Mouse (Mus musculus): ENCODE measurements around the gene Usp35. TPM values are rescaled to one million over a fixed set of nuclear protein-coding genes. Genes with fewer than 3 reads are reported as not detected.

The Usp35 gene
- polyA plus RNA-seq, 1 experiment, result 14.6 TPM

DNA sequence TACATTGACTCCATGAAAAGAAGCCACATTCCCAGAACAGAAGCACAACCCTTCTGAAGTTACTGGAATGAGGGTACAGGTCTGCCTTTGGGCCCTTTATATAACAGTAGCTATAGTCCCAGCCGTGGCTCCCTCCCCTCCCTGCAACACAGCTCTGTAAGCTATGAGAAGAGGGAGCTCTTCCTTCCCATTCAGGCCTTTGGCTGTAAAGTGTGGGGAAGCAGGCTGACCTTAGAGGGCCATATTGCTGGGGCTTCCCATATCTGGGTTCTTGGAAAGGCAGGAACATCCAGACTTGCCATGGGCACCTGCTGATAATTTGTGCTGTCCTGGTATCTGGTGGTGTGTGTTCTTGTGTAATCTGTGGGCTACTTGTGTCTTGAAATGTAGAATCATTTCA, 24.3 kb downstream of the Usp35 start:
- Histone ChIP-seq H3K27me3 (ENCODE audit: control insufficient read depth, insufficient read depth, low read length) (no peaks in the 10 kb centered on the region), H3K36me3 (ENCODE audit: control insufficient read depth, insufficient read depth, low read length) (peaks cover 24% of the 10 kb centered on the region), H3K4me1 (ENCODE audit: control insufficient read depth, insufficient read depth, insufficient read length, low read length) (peaks cover 8% of the 10 kb centered on the region; the same call in 1 of the 2 replicates), H3K27ac (ENCODE audit: insufficient read depth, low read depth, low read length) (no peak overlapping the region), H3K4me3 (ENCODE audit: low read depth, low read length) (no peak overlapping the region)
- WGBS, result 82% methylated on average over 1 of the region's 1 CpGs
- no peak for TF ChIP-seq CTCF (IDR thresholded peaks at IDR 0.05; ENCODE audit: extremely low read depth, insufficient read length, insufficient replicate concordance, low read depth, low read length)
- TF ChIP-seq POLR2A (IDR thresholded peaks at IDR 0.05; ENCODE audit: low read depth, low read length), result no peak

DNA sequence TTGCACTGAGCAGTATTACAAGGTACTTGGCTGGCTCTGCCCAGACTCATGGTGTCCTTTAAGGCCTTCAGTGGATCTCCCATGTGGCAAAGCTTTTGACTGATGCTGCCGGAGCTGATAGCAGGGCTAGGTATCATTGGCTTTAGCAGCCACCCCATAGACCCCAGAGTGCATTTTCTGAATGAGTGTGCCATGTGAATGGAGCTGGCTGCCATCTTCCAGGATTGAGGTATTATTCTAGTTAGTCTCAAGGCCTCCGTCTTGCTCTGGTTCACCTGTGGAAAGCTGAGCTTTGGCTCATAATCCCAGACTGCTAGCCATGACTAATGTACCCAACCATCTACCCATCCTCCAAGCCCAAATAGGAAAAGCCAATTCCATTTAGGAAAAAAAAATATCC, 25.0 kb downstream of the Usp35 start:
- Histone ChIP-seq H3K36me3 (ENCODE audit: control insufficient read depth, insufficient read depth, low read length) (peaks cover 29% of the 10 kb centered on the region), H3K27ac (ENCODE audit: insufficient read depth, low read depth, low read length) (no peak overlapping the region), H3K4me1 (ENCODE audit: control insufficient read depth, insufficient read depth, insufficient read length, low read length) (peaks cover 8% of the 10 kb centered on the region; the same call in 1 of the 2 replicates), H3K4me3 (ENCODE audit: low read depth, low read length) (no peak overlapping the region), H3K27me3 (ENCODE audit: control insufficient read depth, insufficient read depth, low read length) (no peaks in the 10 kb centered on the region)
- no peak for TF ChIP-seq POLR2A (IDR thresholded peaks at IDR 0.05; ENCODE audit: low read depth, low read length)
- no peak for TF ChIP-seq CTCF (IDR thresholded peaks at IDR 0.05; ENCODE audit: extremely low read depth, insufficient read length, insufficient replicate concordance, low read depth, low read length)
- 97% methylated on average over 2 of the region's 2 CpGs for WGBS

DNA sequence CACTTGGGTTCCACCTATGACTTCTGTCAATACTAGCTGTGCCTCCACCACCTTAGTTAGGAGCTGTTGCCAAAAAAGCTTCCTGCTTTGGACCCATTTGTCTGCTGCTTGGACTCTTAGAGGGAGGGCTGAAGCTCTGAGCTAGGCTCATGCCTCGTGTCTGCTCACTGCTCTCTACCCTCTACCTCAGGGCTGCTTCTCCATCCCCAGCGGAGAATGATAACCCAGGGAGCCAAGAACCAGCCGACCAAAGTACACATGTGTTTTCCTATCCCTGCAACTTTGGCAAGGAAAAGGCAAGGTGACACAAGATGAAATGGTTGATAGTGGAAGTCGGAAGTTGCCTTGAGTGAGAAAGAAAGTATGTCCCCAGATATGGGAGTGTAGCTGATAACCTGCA, 26.6 kb downstream of the Usp35 start:
- Histone ChIP-seq H3K27ac (ENCODE audit: insufficient read depth, low read depth, low read length) (peak overlapping the region; percentile 52; the same call in 1 of the 2 replicates), H3K4me3 (ENCODE audit: low read depth, low read length) (no peak overlapping the region), H3K27me3 (ENCODE audit: control insufficient read depth, insufficient read depth, low read length) (no peaks in the 10 kb centered on the region), H3K4me1 (ENCODE audit: control insufficient read depth, insufficient read depth, insufficient read length, low read length) (peaks cover 8% of the 10 kb centered on the region; the same call in 1 of the 2 replicates), H3K36me3 (ENCODE audit: control insufficient read depth, insufficient read depth, low read length) (peaks cover 33% of the 10 kb centered on the region)
- no peak for TF ChIP-seq POLR2A (IDR thresholded peaks at IDR 0.05; ENCODE audit: low read depth, low read length)
- TF ChIP-seq CTCF (IDR thresholded peaks at IDR 0.05; ENCODE audit: extremely low read depth, insufficient read length, insufficient replicate concordance, low read depth, low read length), result no peak
- WGBS, result 50% methylated on average over 4 of the region's 4 CpGs

DNA sequence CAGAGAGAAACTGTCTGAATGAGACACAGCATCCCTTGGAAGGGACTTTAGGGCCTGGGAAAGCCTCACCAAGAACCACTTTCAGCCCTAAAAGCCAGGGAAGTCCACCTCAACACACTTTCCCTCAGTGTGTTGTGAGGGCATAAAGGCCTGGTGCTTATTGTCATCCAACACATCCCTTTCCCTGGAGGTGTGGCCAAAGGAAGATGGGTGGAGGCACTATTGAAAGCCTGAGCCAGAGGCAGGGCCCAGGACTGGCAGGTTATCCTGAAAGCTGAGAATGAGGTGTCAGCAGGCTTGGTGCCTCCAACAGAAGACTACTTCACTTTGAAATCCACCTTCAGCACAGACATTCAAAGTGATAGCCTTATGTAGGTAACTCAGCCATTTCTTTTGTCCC, 27.3 kb downstream of the Usp35 start:
- Histone ChIP-seq H3K36me3 (ENCODE audit: control insufficient read depth, insufficient read depth, low read length) (peaks cover 33% of the 10 kb centered on the region), H3K27me3 (ENCODE audit: control insufficient read depth, insufficient read depth, low read length) (no peaks in the 10 kb centered on the region), H3K4me3 (ENCODE audit: low read depth, low read length) (no peak overlapping the region), H3K4me1 (ENCODE audit: control insufficient read depth, insufficient read depth, insufficient read length, low read length) (peaks cover 10% of the 10 kb centered on the region; the same call in 1 of the 2 replicates), H3K27ac (ENCODE audit: insufficient read depth, low read depth, low read length) (no peak overlapping the region)
- TF ChIP-seq CTCF (IDR thresholded peaks at IDR 0.05; ENCODE audit: extremely low read depth, insufficient read length, insufficient replicate concordance, low read depth, low read length) (no peak), POLR2A (IDR thresholded peaks at IDR 0.05; ENCODE audit: low read depth, low read length) (no peak)

DNA sequence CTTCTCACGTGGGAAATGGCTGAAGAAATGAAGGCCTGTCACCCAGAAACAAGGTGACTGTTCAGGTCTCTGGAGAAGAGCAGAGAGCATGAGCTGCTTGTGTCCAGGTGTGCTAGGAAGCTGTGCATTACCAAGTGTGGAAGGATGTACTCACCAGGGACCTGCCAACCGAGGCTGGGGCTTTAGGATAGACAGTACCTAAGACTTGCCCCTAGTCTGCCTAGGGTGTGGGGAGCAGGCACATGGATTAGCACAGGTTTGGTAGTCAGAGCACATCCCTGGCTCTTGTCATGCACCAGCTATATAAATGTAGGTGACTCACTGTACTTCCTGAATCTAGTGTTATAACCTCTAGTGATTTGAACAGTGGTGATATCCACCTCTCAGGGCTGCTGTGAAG, 28.2 kb downstream of the Usp35 start:
- H3K4me3 ChIP-seq (ENCODE audit: low read depth, low read length), result no peak overlapping the region
- WGBS, result 89% methylated on average over 2 of the region's 2 CpGs
- H3K27ac ChIP-seq (ENCODE audit: insufficient read depth, low read depth, low read length), result no peak overlapping the region
- TF ChIP-seq POLR2A (IDR thresholded peaks at IDR 0.05; ENCODE audit: low read depth, low read length) (no peak), CTCF (IDR thresholded peaks at IDR 0.05; ENCODE audit: extremely low read depth, insufficient read length, insufficient replicate concordance, low read depth, low read length) (no peak)
- peaks cover 10% of the 10 kb centered on the region; the same call in 1 of the 2 replicates for H3K4me1 ChIP-seq (ENCODE audit: control insufficient read depth, insufficient read depth, insufficient read length, low read length)
- no peaks in the 10 kb centered on the region for H3K27me3 ChIP-seq (ENCODE audit: control insufficient read depth, insufficient read depth, low read length)
- H3K36me3 ChIP-seq (ENCODE audit: control insufficient read depth, insufficient read depth, low read length), result peaks cover 38% of the 10 kb centered on the region

DNA sequence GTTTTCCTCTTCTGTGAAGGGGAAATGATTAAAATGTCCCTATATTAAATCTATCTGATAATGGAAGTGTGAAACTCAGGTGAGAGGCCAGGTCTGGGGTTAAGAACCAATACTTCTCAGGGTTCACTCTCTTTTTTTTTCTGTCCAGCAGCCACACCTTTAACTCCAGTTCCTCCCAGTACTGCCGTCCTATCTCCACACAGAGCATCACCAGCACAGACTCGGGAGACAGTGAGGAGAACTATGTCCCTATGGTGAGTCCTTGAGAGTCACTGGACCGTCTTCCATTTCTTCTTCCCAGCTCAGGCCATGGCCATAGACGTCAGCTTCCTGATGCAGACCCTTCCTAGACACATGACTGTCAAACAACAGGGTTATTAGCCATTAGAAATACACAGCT, 28.9 kb downstream of the Usp35 start:
- TF ChIP-seq CTCF (IDR thresholded peaks at IDR 0.05; ENCODE audit: extremely low read depth, insufficient read length, insufficient replicate concordance, low read depth, low read length) (no peak), POLR2A (IDR thresholded peaks at IDR 0.05; ENCODE audit: low read depth, low read length) (no peak)
- H3K36me3 ChIP-seq (ENCODE audit: control insufficient read depth, insufficient read depth, low read length), result peaks cover 35% of the 10 kb centered on the region
- WGBS, result 83% methylated on average over 4 of the region's 4 CpGs
- no peaks in the 10 kb centered on the region for H3K27me3 ChIP-seq (ENCODE audit: control insufficient read depth, insufficient read depth, low read length)
- peaks cover 10% of the 10 kb centered on the region; the same call in 1 of the 2 replicates for H3K4me1 ChIP-seq (ENCODE audit: control insufficient read depth, insufficient read depth, insufficient read length, low read length)
- H3K27ac ChIP-seq (ENCODE audit: insufficient read depth, low read depth, low read length), result no peak overlapping the region
- H3K4me3 ChIP-seq (ENCODE audit: low read depth, low read length), result no peak overlapping the region

DNA sequence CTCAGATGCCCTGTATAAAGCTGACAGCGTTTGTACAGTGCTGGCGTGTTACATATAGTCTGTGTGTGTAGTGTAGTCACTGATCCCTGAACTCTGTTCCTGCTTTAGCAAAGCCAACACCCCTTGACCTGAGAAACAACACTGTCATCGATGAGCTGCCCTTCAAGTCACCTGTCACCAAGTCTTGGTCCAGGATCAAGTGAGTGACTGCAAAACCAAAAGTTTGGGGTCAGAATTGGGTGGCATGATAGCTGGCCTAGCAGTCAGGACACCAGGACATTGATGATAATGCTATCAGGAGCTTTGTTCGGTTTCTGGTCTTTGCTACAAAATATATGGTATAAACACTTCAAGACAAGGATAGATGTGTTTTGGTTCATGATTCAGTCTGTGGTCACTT, 29.6 kb downstream of the Usp35 start:
- WGBS, result 87% methylated on average over 4 of the region's 4 CpGs
- H3K27me3 ChIP-seq (ENCODE audit: control insufficient read depth, insufficient read depth, low read length), result no peaks in the 10 kb centered on the region
- H3K4me1 ChIP-seq (ENCODE audit: control insufficient read depth, insufficient read depth, insufficient read length, low read length), result peaks cover 10% of the 10 kb centered on the region; the same call in 1 of the 2 replicates
- H3K4me3 ChIP-seq (ENCODE audit: low read depth, low read length), result no peak overlapping the region
- H3K36me3 ChIP-seq (ENCODE audit: control insufficient read depth, insufficient read depth, low read length), result peaks cover 35% of the 10 kb centered on the region
- no peak overlapping the region for H3K27ac ChIP-seq (ENCODE audit: insufficient read depth, low read depth, low read length)
- no peak for TF ChIP-seq CTCF (IDR thresholded peaks at IDR 0.05; ENCODE audit: extremely low read depth, insufficient read length, insufficient replicate concordance, low read depth, low read length)
- TF ChIP-seq POLR2A (IDR thresholded peaks at IDR 0.05; ENCODE audit: low read depth, low read length), result no peak

Data from small intestine, adult 2 months (tissue).